Mouse (Mus musculus) bone marrow, adult 2 months (tissue): ENCODE results near the gene Spdya.

Experiments
- CTCF ChIP-seq: fragments of 200-500 bp; IDR thresholded peaks from 2 replicates; pipeline ENCODE4 v1.5.1; 2011; ENCODE audit warnings: low read length, control low read depth; ENCODE audit not compliant: control insufficient read depth, insufficient read depth
- POLR2A ChIP-seq: fragments of 200-500 bp; IDR thresholded peaks from 2 replicates; pipeline ENCODE4 v1.6.1; 2011; ENCODE audit warnings: low read depth, mild to moderate bottlenecking, control low read depth, low read length, borderline replicate concordance; ENCODE audit not compliant: control insufficient read depth

- no peak for TF ChIP-seq POLR2A
- no peak for TF ChIP-seq CTCF
Observed at GRCm38 (mm10) chr17:71528042-71528441, 23.8 kb upstream of the Spdya start.
